Mouse (Mus musculus) midbrain, embryonic 15.5 days (tissue): ENCODE data around the gene Adprm. TPM values are rescaled to one million over a fixed set of nuclear protein-coding genes. Genes with fewer than 3 reads are reported as not detected.

Experiments used
- ATAC-seq: fragments of 200-750 bp; cut with Nextera tagmentation; replicated peaks from 2 replicates; pipeline ENCODE4 v1.8.0; 2017; ENCODE audit warnings: moderate TSS enrichment
- H3K27ac ChIP-seq: fragments of 300-500 bp; sonication (generic); 2 replicates; pipeline ENCODE4 v1.5.1; 2015; ENCODE audit warnings: mild to moderate bottlenecking, inconsistent platforms
- H3K27me3 ChIP-seq: fragments of 300-500 bp; sonication (generic); replicated peaks from 2 replicates; pipeline ENCODE4 v1.6.1; 2015; ENCODE audit warnings: inconsistent platforms
- H3K36me3 ChIP-seq: fragments of 300-500 bp; sonication (generic); replicated peaks from 2 replicates; pipeline ENCODE4 v1.6.1; 2015; ENCODE audit warnings: inconsistent platforms
- H3K4me1 ChIP-seq: fragments of 300-500 bp; sonication (generic); 2 replicates; pipeline ENCODE4 v1.6.1; 2015; ENCODE audit warnings: inconsistent platforms
- H3K4me2 ChIP-seq: fragments of 300-500 bp; sonication (generic); 2 replicates; pipeline ENCODE4 v1.6.1; 2015; ENCODE audit warnings: inconsistent platforms, mild to moderate bottlenecking, moderate library complexity
- H3K4me3 ChIP-seq: fragments of 300-500 bp; sonication (generic); 2 replicates; pipeline ENCODE4 v1.5.1; 2015; ENCODE audit warnings: mild to moderate bottlenecking, inconsistent platforms
- H3K9ac ChIP-seq: fragments of 300-500 bp; sonication (generic); 2 replicates; pipeline ENCODE4 v1.6.1; 2015; ENCODE audit warnings: mild to moderate bottlenecking, inconsistent platforms
- H3K9me3 ChIP-seq: fragments of 300-500 bp; sonication (generic); 2 replicates; pipeline ENCODE4 v1.6.1; 2016; ENCODE audit warnings: inconsistent platforms
- WGBS: fragments of 180-500 bp; shearing (Covaris S2); methylation state at CpG from one replicate; pipeline ENCODE4 v1.1.7; 2015; ENCODE audit warnings: mixed read lengths; 5-methylcytosine and 5-hydroxymethylcytosine counted together
- polyA plus RNA-seq: library from polyadenylated mRNA; unstranded; fragments of >200 nt; fragmentation: Nextera tagmentation; extraction: Ambion mirVana; gene quantifications from 2 replicates; pipeline ENCODE4 v1.2.1, GENCODE M21; 2015

Adprm gene
- polyA plus RNA-seq, 1 experiment from 2014 or later, result 35.3 TPM

DNA sequence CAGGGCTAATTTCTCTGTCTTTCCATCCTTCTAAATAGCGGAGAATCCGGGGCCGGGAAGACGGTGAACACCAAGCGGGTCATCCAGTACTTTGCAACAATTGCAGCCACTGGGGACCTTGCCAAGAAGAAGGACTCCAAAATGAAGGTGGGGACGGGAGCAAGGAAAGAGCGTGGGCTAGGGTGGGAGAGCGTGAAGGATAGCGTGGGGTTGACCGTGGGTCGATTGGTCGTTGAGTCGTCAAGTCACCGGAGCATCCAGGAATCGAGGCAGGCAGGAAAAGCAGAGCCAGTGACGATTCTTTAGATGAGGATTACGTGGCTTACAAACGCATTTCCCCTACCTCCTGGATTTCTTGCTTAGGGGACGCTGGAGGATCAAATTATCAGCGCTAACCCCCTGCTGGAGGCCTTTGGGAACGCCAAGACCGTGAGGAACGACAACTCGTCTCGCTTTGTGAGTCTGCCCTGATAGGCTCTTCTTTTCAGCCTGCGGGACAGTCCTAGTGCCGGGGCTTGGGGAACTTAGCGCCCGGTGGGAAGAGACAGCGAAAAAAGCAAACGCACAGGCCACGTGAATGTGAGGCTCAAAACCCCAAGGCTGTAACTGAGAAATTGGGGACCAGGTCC, 31.4 kb upstream of the Adprm start:
- Histone ChIP-seq H3K36me3 (no peaks in the 10 kb centered on the region), H3K4me3 (no peak overlapping the region), H3K9me3 (no peaks in the 10 kb centered on the region), H3K4me2 (no peak overlapping the region), H3K9ac (no peak overlapping the region), H3K27me3 (peaks cover 12% of the 10 kb centered on the region), H3K4me1 (no peaks in the 10 kb centered on the region), H3K27ac (no peak overlapping the region)
- ATAC-seq, result no peak
- WGBS, result 42% methylated on average over 32 of the region's 32 CpGs

GRCm38 (mm10) chr11:67083239-67083638, 30.8 kb upstream of the Adprm start:
- H3K36me3 ChIP-seq, result no peaks in the 10 kb centered on the region
- 60% methylated on average over 6 of the region's 6 CpGs for WGBS
- no peaks in the 10 kb centered on the region for H3K9me3 ChIP-seq
- H3K9ac ChIP-seq, result no peak overlapping the region
- H3K27me3 ChIP-seq, result peaks cover 12% of the 10 kb centered on the region
- no peak overlapping the region for H3K4me2 ChIP-seq
- no peak for ATAC-seq
- no peak overlapping the region for H3K27ac ChIP-seq
- H3K4me3 ChIP-seq, result no peak overlapping the region
- H3K4me1 ChIP-seq, result no peaks in the 10 kb centered on the region

DNA sequence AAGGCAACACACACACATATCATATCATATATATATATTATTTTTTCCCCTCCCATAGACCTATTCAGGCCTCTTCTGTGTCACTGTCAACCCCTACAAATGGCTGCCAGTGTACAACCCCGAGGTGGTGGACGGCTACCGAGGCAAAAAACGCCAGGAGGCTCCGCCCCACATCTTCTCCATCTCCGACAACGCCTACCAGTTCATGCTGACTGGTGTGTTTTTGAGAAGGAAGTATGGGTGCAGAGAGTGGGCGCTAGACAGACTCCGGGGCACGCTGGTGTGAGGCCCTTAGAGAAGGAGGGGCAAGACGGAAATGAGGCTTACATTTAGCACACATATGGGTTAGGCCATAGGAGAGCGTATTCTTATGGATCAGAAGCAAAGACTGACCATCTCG, 30.4 kb upstream of the Adprm start:
- Histone ChIP-seq H3K27me3 (peaks cover 12% of the 10 kb centered on the region), H3K4me2 (no peak overlapping the region)

GRCm38 (mm10) chr11:67082188-67082587, 29.8 kb upstream of the Adprm start:
- no peaks in the 10 kb centered on the region for H3K4me1 ChIP-seq
- H3K27me3 ChIP-seq, result peaks cover 12% of the 10 kb centered on the region
- no peak overlapping the region for H3K27ac ChIP-seq
- 88% methylated on average over 7 of the region's 7 CpGs for WGBS
- no peak overlapping the region for H3K4me2 ChIP-seq
- no peak for ATAC-seq
- no peak overlapping the region for H3K4me3 ChIP-seq
- no peak overlapping the region for H3K9ac ChIP-seq
- no peaks in the 10 kb centered on the region for H3K9me3 ChIP-seq
- no peaks in the 10 kb centered on the region for H3K36me3 ChIP-seq

More for the DNA sequence above, 30.4 kb upstream of the Adprm start:
- Histone ChIP-seq H3K4me3 (no peak overlapping the region), H3K4me1 (no peaks in the 10 kb centered on the region), H3K9me3 (no peaks in the 10 kb centered on the region), H3K27ac (no peak overlapping the region), H3K9ac (no peak overlapping the region), H3K36me3 (no peaks in the 10 kb centered on the region)
- no peak for ATAC-seq
- 89% methylated on average over 13 of the region's 13 CpGs for WGBS

DNA sequence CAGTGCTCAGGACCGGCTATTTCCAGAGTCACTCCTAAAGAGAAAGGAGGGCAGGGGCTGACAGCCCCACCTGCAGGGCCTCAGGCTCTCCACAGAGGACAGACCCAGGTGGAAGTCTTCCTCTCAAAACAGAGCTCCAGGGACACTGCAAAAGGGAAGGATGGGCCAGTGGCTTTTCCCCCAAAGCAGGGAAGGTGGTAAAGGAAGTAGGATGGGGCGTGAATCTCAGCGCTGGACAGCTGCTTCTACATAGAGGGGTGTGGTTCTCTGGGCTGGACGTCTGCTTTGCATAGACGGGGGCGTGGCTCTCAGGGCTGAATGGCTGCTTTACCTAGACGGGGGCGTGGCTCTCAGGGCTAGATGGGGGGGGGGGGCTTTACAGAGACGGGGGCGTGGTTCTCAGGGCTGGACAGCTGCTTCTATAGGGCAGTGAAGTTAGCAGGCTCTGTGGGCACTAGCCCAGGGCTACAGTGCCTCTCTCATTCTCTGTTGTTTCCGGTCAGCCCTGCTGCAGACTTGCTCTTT, 28.8 kb upstream of the Adprm start:
- Histone ChIP-seq H3K27ac (no peak overlapping the region), H3K27me3 (peaks cover 12% of the 10 kb centered on the region), H3K4me2 (no peak overlapping the region), H3K4me3 (no peak overlapping the region), H3K9me3 (no peaks in the 10 kb centered on the region), H3K9ac (no peak overlapping the region), H3K36me3 (no peaks in the 10 kb centered on the region), H3K4me1 (no peaks in the 10 kb centered on the region)
- WGBS, result 8% methylated on average over 8 of the region's 11 CpGs
- 0 out of 2 replicates have a peak, but pooled peaks have one; percentile 35 for ATAC-seq

- H3K4me3 ChIP-seq, result no peak overlapping the region
- no peaks in the 10 kb centered on the region for H3K9me3 ChIP-seq
- H3K4me1 ChIP-seq, result no peaks in the 10 kb centered on the region
- no peak overlapping the region for H3K27ac ChIP-seq
- no peak overlapping the region for H3K9ac ChIP-seq
- ATAC-seq, result peak; percentile 69; the same call in 1 of the 2 replicates
- H3K36me3 ChIP-seq, result no peaks in the 10 kb centered on the region
- H3K27me3 ChIP-seq, result peaks cover 12% of the 10 kb centered on the region
- WGBS, result 5% methylated on average over 3 of the region's 3 CpGs
- no peak overlapping the region for H3K4me2 ChIP-seq
Observed at GRCm38 (mm10) chr11:67080168-67080567, 27.8 kb upstream of the Adprm start.

DNA sequence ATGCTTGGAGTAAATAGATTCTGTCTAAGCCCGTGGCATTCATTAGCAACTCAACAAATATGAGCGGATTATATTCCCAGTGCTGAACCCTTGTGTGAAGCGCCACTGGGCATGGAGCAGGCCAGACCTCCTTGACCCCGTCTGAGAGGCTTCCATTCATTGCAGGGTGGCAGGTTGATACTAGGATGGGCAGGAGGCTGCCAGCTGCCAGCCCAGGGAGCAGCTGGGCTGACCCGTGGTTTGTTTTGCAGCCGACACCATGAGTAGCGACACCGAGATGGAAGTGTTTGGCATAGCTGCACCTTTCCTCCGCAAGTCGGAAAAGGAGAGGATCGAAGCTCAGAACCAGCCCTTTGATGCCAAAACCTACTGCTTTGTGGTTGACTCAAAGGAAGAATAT, 27.3 kb upstream of the Adprm start:
- 40% methylated on average over 11 of the region's 11 CpGs for WGBS
- H3K4me2 ChIP-seq, result no peak overlapping the region

DNA sequence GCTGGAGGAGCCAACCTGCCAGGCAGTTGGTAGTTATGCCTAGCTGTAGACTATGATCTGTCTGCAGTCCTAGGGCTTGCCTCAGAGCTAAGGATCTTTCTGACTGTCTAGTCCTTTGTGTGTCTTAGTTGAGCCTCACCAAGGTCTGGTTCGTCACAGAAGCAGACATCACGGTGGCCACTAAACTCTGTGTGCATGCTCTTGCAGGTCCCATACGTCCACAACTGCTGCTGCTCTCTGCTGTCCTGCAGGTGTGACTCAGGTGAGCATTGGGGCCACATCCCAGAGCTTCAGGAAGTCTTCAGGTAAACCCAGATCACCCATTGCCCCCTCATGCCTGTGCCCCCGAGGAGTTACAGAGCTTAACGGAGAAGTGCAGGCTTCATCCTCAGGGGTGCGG, 26.5 kb upstream of the Adprm start:
- Histone ChIP-seq H3K27ac (no peak overlapping the region), H3K9ac (no peak overlapping the region), H3K27me3 (peaks cover 3% of the 10 kb centered on the region; the same call in 1 of the 2 replicates), H3K4me3 (no peak overlapping the region), H3K36me3 (no peaks in the 10 kb centered on the region), H3K4me1 (no peaks in the 10 kb centered on the region), H3K9me3 (no peaks in the 10 kb centered on the region), H3K4me2 (no peak overlapping the region)
- WGBS, result 87% methylated on average over 6 of the region's 6 CpGs
- ATAC-seq, result no peak

More for the DNA sequence above, 27.3 kb upstream of the Adprm start:
- H3K27ac ChIP-seq, result no peak overlapping the region
- ATAC-seq, result no peak
- no peaks in the 10 kb centered on the region for H3K36me3 ChIP-seq
- H3K9me3 ChIP-seq, result no peaks in the 10 kb centered on the region
- H3K9ac ChIP-seq, result no peak overlapping the region
- H3K4me1 ChIP-seq, result no peaks in the 10 kb centered on the region
- no peak overlapping the region for H3K4me3 ChIP-seq
- peaks cover 11% of the 10 kb centered on the region for H3K27me3 ChIP-seq

- no peak within 1 kb of the TSS for H3K4me3 ChIP-seq
- H3K4me1 ChIP-seq, result no peaks in the 10 kb centered on the region
- H3K9me3 ChIP-seq, result no peaks in the 10 kb centered on the region
- H3K36me3 ChIP-seq, result no peaks in the 10 kb centered on the region
- H3K27ac ChIP-seq, result no peak within 1 kb of the TSS
- H3K4me2 ChIP-seq, result no peak within 1 kb of the TSS
- WGBS, result 89% methylated on average over 5 of the region's 5 CpGs
- no peak for ATAC-seq
- no peak within 1 kb of the TSS for H3K9ac ChIP-seq
- H3K27me3 ChIP-seq, result no peaks in the 10 kb centered on the region
Observed at GRCm38 (mm10) chr11:67078000-67078399, 25.6 kb upstream of the Adprm start, which contains the start of gene Myh3. Gene Myh3, plus strand, starts transcription at chr11:67078300.

GRCm38 (mm10) chr11:67077435-67077834, 25.0 kb upstream of the Adprm start:
- no peak for ATAC-seq
- H3K9me3 ChIP-seq, result no peaks in the 10 kb centered on the region
- no peak overlapping the region for H3K27ac ChIP-seq
- H3K4me1 ChIP-seq, result no peaks in the 10 kb centered on the region
- H3K27me3 ChIP-seq, result no peaks in the 10 kb centered on the region
- 50% methylated on average over 3 of the region's 3 CpGs for WGBS
- H3K9ac ChIP-seq, result no peak overlapping the region
- H3K4me2 ChIP-seq, result no peak overlapping the region
- no peak overlapping the region for H3K4me3 ChIP-seq
- no peaks in the 10 kb centered on the region for H3K36me3 ChIP-seq

DNA sequence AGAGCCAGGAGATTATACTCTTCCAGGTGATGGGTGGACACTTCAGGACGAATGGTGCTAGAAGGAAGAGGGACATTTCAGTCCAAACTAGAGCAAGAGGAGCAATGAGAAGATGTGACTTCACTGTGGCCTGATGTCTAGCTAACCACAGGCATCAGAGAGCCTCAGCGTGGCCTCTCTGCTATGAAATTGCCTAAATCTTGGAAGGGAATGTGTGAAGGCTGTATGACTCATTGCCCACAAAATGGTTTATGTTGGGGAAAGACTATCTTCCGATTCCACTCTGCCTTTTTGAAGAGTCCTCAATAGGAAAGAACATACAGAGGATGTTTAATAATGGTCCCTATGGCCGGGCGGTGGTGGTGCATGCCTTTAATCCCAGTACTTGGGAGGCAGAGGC, 24.4 kb upstream of the Adprm start:
- H3K4me3 ChIP-seq, result no peak overlapping the region
- H3K36me3 ChIP-seq, result no peaks in the 10 kb centered on the region
- H3K9me3 ChIP-seq, result no peaks in the 10 kb centered on the region
- ATAC-seq, result no peak
- 91% methylated on average over 5 of the region's 5 CpGs for WGBS
- no peaks in the 10 kb centered on the region for H3K27me3 ChIP-seq
- H3K27ac ChIP-seq, result no peak overlapping the region
- H3K4me2 ChIP-seq, result no peak overlapping the region
- no peaks in the 10 kb centered on the region for H3K4me1 ChIP-seq
- H3K9ac ChIP-seq, result no peak overlapping the region

DNA sequence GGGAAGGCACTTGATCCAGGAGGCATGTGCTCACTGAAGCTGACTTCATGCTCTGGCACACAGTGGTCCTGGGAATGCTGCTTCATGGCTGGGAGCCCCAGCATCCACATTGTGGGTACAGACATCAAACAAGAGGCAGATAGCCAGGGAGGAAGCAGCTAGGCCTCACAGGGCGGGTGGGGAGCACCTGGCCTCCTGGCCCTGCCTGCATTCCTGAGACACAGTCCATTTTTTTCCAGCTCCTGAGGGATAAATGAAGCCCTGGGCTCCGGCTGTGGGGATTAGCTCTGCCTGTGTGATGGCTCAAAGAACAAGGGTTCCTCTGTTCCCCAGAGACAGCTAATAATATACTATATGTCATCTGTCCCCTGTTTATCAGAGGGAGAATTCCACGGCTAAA, 22.6 kb upstream of the Adprm start:
- H3K36me3 ChIP-seq, result no peaks in the 10 kb centered on the region
- H3K4me2 ChIP-seq, result no peak overlapping the region
- WGBS, result 23% methylated on average over 3 of the region's 3 CpGs
- no peak overlapping the region for H3K4me3 ChIP-seq
- no peak overlapping the region for H3K27ac ChIP-seq
- H3K27me3 ChIP-seq, result no peaks in the 10 kb centered on the region
- no peak for ATAC-seq
- no peaks in the 10 kb centered on the region for H3K4me1 ChIP-seq
- no peak overlapping the region for H3K9ac ChIP-seq
- no peaks in the 10 kb centered on the region for H3K9me3 ChIP-seq

DNA sequence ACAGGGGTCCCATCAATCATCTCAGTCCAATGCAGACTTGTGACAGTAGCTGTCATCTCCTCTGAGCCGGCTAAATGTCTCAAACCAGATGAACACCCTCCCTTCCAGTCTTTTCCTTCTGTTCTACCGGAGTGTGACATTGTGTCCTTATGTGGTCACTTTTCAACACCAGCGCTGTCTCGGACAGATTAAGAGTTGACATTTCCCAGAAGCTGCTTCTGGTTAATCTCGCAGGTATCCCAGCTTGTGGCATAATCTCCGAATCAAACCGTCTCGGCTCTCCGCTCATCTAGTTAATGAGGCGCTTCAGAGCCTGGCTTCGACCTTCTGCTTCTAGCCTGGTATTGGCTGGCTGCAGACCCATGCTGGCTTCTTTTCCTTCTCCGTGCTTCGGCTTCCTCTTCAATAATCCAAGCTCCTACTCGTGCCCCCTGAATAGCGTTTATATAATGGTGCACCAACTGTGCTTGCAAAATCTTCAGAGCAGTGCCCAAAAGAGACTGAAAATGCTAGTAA, 20.3 kb upstream of the Adprm start:
- Histone ChIP-seq H3K4me1 (no peaks in the 10 kb centered on the region), H3K4me2 (no peak overlapping the region), H3K9ac (no peak overlapping the region), H3K27me3 (no peaks in the 10 kb centered on the region), H3K36me3 (no peaks in the 10 kb centered on the region), H3K27ac (no peak overlapping the region), H3K4me3 (no peak overlapping the region), H3K9me3 (no peaks in the 10 kb centered on the region)
- WGBS, result 70% methylated on average over 15 of the region's 15 CpGs
- no peak for ATAC-seq
